Mouse (Mus musculus) spleen, adult 2 months (tissue): ENCODE data around the gene Pnlip. TPM values are rescaled to one million over a fixed set of nuclear protein-coding genes. Genes with fewer than 3 reads are reported as not detected.

ENCODE experiments used
- DNase-seq, 2 experiments: peaks; one replicate each; pipeline versions ENCODE4 v3.0.0 to v3.0.0-alpha.2; 2012 to 2021; ENCODE audit warnings: low spot score in 2 of 2, low read depth in 1 of 2
- H3K27ac ChIP-seq: fragments of 200-500 bp; 2 replicates; pipeline ENCODE4 v1.5.1; 2012; ENCODE audit warnings: low read length, inconsistent platforms; ENCODE audit not compliant: insufficient read depth
- H3K27me3 ChIP-seq: fragments of 200-500 bp; 2 replicates; pipeline ENCODE4 v1.6.1; 2012; ENCODE audit warnings: mild to moderate bottlenecking, moderate library complexity, low read length, inconsistent platforms; ENCODE audit not compliant: control insufficient read depth, insufficient read depth
- H3K36me3 ChIP-seq: fragments of 200-500 bp; 2 replicates; pipeline ENCODE4 v1.6.1; 2012; ENCODE audit warnings: mild to moderate bottlenecking, low read length, inconsistent platforms; ENCODE audit not compliant: control insufficient read depth, insufficient read depth
- H3K4me1 ChIP-seq: fragments of 200-500 bp; 2 replicates; pipeline ENCODE4 v1.6.1; 2011; ENCODE audit warnings: inconsistent platforms; ENCODE audit not compliant: control insufficient read depth, insufficient read depth, insufficient read length
- H3K4me3 ChIP-seq: fragments of 200-500 bp; 2 replicates; pipeline ENCODE4 v1.5.1; 2011; ENCODE audit warnings: mild to moderate bottlenecking, inconsistent platforms; ENCODE audit not compliant: insufficient read depth, insufficient read length; ENCODE audit errors: extremely low read depth
- CTCF ChIP-seq: fragments of 200-500 bp; IDR thresholded peaks from 2 replicates; pipeline ENCODE4 v1.5.1; 2011; ENCODE audit warnings: mild to moderate bottlenecking, inconsistent platforms; ENCODE audit not compliant: insufficient read depth, insufficient read length, insufficient replicate concordance; ENCODE audit errors: extremely low read depth
- POLR2A ChIP-seq: fragments of 200-500 bp; IDR thresholded peaks from 2 replicates; pipeline ENCODE4 v1.6.1; 2011; ENCODE audit warnings: low read depth, low read length, inconsistent platforms
- WGBS: fragments of 180-500 bp; shearing (Covaris S2); methylation state at CpG from one replicate; pipeline ENCODE4 v1.1.7; 2018; 5-methylcytosine and 5-hydroxymethylcytosine counted together
- polyA plus RNA-seq: library from polyadenylated mRNA; depleted of rRNA; stranded (reverse); fragments of >200 nt; gene quantifications from 2 replicates; pipeline ENCODE4 v1.2.3, GENCODE M21; 2012; rRNA removed

The Pnlip gene
- 2,694 and 3,775 TPM in 2 replicates for polyA plus RNA-seq

DNA sequence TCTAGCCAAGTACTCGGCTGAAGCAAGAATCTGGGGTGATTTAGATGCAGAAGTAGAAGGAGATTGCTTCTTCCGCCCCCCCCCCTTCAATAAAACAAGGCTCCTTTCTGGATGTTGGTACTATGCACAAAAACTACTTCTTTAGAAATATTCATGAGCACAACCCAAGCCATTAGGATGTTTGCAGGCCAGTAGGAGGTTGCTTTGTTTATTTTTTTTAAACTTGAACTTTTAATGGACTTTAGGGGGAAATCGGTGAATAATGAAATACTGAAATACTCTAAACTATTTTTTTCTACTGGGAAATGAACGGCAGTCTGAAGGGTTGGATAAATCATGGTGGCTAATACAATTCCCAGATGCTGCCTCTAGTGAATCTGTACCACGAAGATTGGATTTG is at the start of gene Pnlip:
Gene Pnlip (plus strand): TSS at position 301 of the 400 bp plus-strand sequence.
- no peak within 1 kb of the TSS for H3K27ac ChIP-seq
- no peaks in the 10 kb centered on the region for H3K27me3 ChIP-seq
- H3K4me1 ChIP-seq, result no peaks in the 10 kb centered on the region
- TF ChIP-seq CTCF (no peak), POLR2A (no peak)
- no peak for DNase-seq
- no peaks in the 10 kb centered on the region for H3K36me3 ChIP-seq
- no peak within 1 kb of the TSS for H3K4me3 ChIP-seq
- 85% methylated on average over 5 of the region's 5 CpGs for WGBS

GRCm38 (mm10) chr19:58609716-58610115 is 42.6 kb upstream of the Pnlip start:
- H3K27me3 ChIP-seq, result no peaks in the 10 kb centered on the region
- H3K4me1 ChIP-seq, result no peaks in the 10 kb centered on the region
- no peaks in the 10 kb centered on the region for H3K36me3 ChIP-seq
- no peak overlapping the region for H3K4me3 ChIP-seq
- no peak overlapping the region for H3K27ac ChIP-seq
- WGBS, result 81% methylated on average over 1 of the region's 1 CpGs
- no peak for DNase-seq
- TF ChIP-seq CTCF (no peak), POLR2A (no peak)

- TF ChIP-seq CTCF (no peak), POLR2A (no peak)
- DNase-seq, result no peak
- 83% methylated on average over 3 of the region's 3 CpGs for WGBS
- Histone ChIP-seq H3K4me1 (no peaks in the 10 kb centered on the region), H3K27me3 (no peaks in the 10 kb centered on the region), H3K27ac (no peak overlapping the region), H3K36me3 (no peaks in the 10 kb centered on the region), H3K4me3 (no peak overlapping the region)
Measured at GRCm38 (mm10) chr19:58612745-58613144, 39.6 kb upstream of the Pnlip start.

- H3K4me3 ChIP-seq, result no peak overlapping the region
- no peaks in the 10 kb centered on the region for H3K27me3 ChIP-seq
- TF ChIP-seq POLR2A (no peak), CTCF (no peak)
- no peak for DNase-seq
- H3K36me3 ChIP-seq, result no peaks in the 10 kb centered on the region
- no peak overlapping the region for H3K27ac ChIP-seq
- 82% methylated on average over 7 of the region's 7 CpGs for WGBS
- H3K4me1 ChIP-seq, result no peaks in the 10 kb centered on the region
Measured at GRCm38 (mm10) chr19:58616606-58617005, 35.7 kb upstream of the Pnlip start.

- Histone ChIP-seq H3K27ac (no peak overlapping the region), H3K4me1 (no peaks in the 10 kb centered on the region), H3K36me3 (no peaks in the 10 kb centered on the region), H3K4me3 (no peak overlapping the region), H3K27me3 (no peaks in the 10 kb centered on the region)
- DNase-seq, result no peak
- WGBS, result 84% methylated on average over 3 of the region's 3 CpGs
- TF ChIP-seq POLR2A, result no peak
- TF ChIP-seq CTCF, result no peak
Measured at GRCm38 (mm10) chr19:58620661-58621060, 31.6 kb upstream of the Pnlip start.

- Histone ChIP-seq H3K4me1 (no peaks in the 10 kb centered on the region), H3K27ac (no peak overlapping the region), H3K36me3 (no peaks in the 10 kb centered on the region), H3K4me3 (no peak overlapping the region), H3K27me3 (no peaks in the 10 kb centered on the region)
- TF ChIP-seq POLR2A (no peak), CTCF (no peak)
- no peak for DNase-seq
- 69% methylated on average over 1 of the region's 1 CpGs for WGBS
Measured at GRCm38 (mm10) chr19:58621646-58622045, 30.7 kb upstream of the Pnlip start.

GRCm38 (mm10) chr19:58624799-58625198 is 27.5 kb upstream of the Pnlip start:
- Histone ChIP-seq H3K4me1 (no peaks in the 10 kb centered on the region), H3K4me3 (no peak overlapping the region), H3K27ac (no peak overlapping the region), H3K36me3 (no peaks in the 10 kb centered on the region), H3K27me3 (no peaks in the 10 kb centered on the region)
- no peak for DNase-seq
- 86% methylated on average over 4 of the region's 4 CpGs for WGBS
- TF ChIP-seq CTCF (no peak), POLR2A (no peak)
